Mouse (Mus musculus): ENCODE measurements around the gene Sbno2. TPM values are rescaled to one million over a fixed set of nuclear protein-coding genes. Genes with fewer than 3 reads are reported as not detected.

The Sbno2 gene
- total RNA-seq, 2 experiments from 2014 or later, result 9.0 to 10.1 TPM

DNA sequence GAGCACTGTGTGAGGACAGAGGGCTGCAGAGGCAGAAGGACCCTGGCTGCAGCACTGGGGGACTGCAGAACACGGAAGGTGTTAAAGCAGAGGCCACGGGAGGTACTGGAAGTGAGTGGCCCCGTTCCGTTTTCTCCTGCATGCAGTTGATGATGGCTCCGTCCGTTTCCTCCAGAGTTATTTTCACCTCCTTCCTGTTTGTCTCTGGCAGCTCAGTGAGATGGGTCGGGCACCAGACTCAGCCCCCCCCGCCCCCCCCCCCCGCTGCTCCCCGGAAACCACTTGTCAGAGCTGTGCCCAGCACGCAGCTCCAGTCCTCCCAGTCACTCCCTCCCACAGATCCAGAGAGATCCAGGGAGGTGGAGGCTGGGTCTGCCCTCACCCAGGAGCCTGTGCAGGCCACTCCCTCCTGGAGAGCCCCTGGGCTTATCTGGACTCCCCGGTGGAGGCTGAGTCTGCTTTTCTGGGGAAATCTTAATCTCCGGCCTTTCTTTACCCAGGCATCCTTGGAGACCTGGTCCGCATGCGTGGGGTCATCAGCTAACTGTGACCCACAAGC lies 86.6 kb downstream of the Sbno2 start:
- peak in 1 of 2 experiments; percentile 78 for DNase-seq

DNA sequence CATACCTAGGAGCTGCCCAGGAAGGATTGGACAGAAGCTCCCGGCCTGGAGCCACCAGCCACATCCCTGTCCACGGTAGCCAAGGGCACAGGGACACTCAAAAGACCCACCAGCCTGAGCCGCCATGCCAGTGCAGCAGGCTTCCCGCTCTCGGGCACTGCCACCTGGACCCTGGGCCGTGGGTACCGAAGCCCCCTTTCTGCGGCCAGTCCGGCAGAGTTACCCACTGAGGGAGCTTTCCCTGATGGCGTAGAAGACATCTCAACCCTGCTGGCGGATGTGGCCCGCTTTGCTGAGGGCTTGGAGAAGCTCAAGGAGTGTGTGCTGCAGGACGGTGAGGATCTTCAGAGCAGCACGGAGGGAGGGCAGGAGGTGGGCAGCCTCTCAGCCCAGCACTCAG lies 87.6 kb downstream of the Sbno2 start:
- DNase-seq, result no peak

DNA sequence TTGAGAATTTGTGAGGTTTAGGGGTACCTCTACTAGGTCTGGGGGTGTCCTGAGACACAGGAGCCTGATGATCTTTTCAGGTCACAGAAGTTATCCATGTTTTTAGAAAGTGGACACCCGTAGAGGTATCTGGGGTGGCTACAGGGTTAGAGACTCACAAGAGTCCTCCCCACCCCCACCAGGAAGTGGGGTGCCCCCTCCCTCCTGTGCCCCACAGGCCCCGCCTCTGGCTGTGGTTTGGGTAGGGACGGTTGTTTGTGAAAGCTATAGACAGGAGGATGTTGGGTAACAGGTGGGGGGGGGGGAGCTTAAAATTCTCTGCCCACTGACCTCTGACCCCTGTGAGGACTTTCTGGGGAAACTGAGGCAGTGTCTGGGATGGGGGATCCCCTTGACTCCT lies 88.0 kb downstream of the Sbno2 start:
- peak in 1 of 2 experiments; percentile 81 for DNase-seq

DNA sequence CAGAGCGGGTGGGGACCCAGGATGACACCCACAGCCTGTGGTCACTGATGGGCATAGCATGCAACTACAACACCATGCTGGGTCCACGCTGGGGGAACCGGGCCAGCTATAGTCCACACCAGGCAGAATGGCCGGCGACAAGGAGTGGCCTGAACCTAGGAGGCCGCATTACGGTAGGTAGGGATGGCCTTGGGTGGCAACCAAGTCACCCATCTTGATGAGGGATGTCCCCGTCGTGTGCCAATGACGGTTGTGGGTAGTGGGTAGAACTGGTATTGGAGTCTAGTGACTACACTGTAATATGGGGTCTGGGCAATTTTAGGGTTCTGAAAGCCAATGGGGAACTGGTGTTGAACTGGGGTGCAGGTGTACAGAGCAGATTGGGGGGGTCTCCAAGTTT lies 88.4 kb downstream of the Sbno2 start:
- DNase-seq, result no peak

DNA sequence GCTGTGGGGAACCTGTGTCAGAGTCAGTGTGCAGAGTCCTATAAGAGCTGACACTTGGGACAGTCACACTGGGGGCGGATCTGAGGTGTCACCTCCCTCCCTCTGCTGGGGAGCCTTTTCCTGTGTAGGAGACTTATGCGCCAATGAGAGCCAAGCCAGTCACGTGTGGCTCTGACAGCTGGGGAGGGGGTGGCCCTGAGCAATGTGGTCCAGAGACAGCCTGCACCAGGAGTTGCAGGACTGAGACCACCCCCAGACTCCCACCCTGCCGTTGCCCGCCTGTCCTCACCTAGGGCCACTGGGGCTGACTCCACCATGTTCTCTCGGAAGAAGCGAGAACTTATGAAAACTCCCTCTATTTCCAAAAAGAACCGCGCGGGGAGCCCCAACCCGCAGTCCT lies 88.9 kb downstream of the Sbno2 start, which contains the start of gene Arhgap45:
Arhgap45 (plus strand) TSS at position 143 of the 400 bp plus-strand sequence.
- peak in 1 of 2 experiments; percentile 81 for DNase-seq

DNA sequence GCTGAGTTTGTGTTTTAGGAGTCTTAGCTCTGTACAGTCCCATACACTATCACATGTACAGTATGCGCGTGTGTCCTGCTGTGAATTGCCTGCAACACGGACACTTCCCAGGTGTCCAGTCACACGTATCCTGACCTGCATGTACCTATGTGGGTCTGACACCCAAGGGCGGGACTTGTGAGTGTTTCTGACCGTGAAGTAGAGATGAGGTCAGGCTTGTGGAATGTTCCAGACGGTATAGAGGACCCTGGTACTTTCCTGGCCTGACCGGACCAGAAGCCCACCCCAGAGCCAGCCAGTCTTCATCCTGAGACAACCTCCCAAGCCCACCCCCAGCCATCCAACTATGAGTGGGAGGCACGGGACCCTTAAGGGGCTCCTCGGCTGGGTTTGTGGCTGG lies 89.8 kb downstream of the Sbno2 start:
- no peak for DNase-seq

DNA sequence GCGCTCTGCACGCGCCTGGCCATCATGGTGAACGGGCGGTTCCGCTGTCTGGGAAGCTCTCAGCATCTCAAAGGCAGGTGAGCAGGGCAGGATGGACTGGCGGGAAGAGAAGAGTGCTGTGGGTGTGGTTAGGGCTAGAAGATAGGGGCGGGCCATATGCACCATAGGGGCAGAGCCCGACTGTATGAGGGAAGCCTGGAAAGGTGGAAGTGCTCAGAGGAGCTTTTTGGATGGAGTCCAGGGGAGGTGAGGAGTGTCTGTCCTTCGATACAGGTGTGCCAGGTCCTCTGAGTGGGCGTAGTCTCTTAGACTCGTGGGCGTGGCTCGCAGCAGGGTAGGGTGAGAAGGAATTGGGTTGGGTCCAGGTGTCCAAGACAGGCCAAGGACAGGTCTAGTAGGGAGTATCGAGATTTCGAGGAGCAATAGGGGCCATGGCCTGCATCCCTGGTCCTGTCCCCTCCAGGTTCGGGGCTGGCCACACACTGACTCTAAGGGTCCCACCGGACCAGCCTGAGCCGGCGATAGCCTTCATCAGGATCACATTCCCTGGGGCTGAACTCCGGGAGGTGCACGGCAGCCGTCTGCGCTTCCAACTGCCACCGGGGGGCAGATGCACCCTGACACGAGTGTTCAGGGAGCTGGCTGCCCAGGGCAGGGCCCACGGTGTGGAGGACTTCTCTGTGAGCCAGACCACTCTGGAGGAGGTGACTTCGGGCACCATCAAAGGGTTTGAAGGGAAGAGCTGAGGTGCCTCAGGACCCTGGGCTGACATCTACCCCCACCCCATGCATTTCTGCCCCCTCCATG lies 90.7 kb downstream of the Sbno2 start:
- DNase-seq, result no peak

DNA sequence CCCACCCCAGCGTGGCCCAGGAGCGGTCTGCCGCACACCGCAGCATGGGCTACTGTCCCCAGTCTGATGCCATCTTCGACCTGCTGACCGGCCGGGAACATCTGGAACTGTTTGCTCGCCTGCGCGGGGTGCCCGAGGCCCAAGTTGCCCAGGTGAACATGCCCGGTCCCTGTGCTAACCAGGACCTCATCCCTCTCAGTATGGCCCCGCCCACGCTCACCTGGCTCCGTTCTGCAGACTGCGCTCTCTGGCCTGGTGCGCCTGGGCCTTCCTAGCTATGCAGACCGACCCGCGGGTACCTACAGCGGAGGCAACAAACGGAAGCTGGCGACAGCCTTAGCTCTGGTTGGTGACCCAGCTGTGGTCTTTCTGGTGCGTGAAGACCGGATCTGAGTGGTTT lies 91.8 kb downstream of the Sbno2 start:
- DNase-seq, result no peak

DNA sequence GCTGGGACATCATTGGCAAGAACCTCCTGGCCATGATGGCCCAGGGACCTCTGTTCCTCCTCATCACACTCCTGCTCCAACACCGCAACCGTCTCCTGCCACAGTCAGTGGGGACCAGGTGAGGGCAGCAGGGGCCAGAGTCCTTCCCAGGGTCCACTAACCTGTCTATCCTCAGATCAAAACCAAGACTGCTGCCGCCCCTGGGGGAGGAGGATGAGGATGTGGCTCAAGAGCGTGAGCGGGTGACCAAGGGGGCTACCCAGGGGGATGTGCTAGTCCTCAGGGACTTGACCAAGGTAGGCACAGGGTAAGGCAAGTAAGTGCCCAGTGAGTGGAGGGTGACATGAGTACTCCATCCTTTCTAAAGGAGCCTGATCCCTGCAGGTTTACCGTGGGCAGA lies 93.6 kb downstream of the Sbno2 start:
- DNase-seq, result no peak

Other genes starting within 250 kb of the Sbno2 start
- gene Prtn3, start 231.1 kb downstream of the Sbno2 start, total RNA-seq (2021), result not detected
- under 1 TPM; 0.12 to 0.18 TPM for gene Plppr3, start 230.9 kb downstream of the Sbno2 start, total RNA-seq (2021)
- gene Elane, start 219.3 kb downstream of the Sbno2 start, total RNA-seq (2021), result not detected
- 100 to 1,000 TPM in 1 of 2 experiments, 10 to 100 TPM in 1; 49.7 to 435 TPM for gene Cfd, start 214.7 kb downstream of the Sbno2 start, total RNA-seq (2021)
- gene Med16, start 196.6 kb downstream of the Sbno2 start, total RNA-seq (2021), result 10 to 100 TPM; 50.4 to 56.7 TPM
- not detected for gene Gm26602, start 194.7 kb downstream of the Sbno2 start, total RNA-seq (2021)
- gene Kiss1r, start 188.6 kb downstream of the Sbno2 start, total RNA-seq (2021), result under 1 TPM; 0.17 to 0.46 TPM
- gene R3hdm4, start 184.4 kb downstream of the Sbno2 start, total RNA-seq (2021), result 10 to 100 TPM; 75.3 to 78.2 TPM
- 1 to 10 TPM; 1.0 to 1.1 TPM for gene Arid3a, start 178.5 kb downstream of the Sbno2 start, total RNA-seq (2021)
- gene Wdr18, start 145.4 kb downstream of the Sbno2 start, total RNA-seq (2021), result 10 to 100 TPM; 33.1 to 33.6 TPM
- gene Grin3b, start 134.9 kb downstream of the Sbno2 start, total RNA-seq (2021), result under 1 TPM; 0.57 to 0.67 TPM
- 100 to 1,000 TPM; 120 TPM for gene Tmem259, start 121.2 kb downstream of the Sbno2 start, total RNA-seq (2021)
- 10 to 100 TPM; 28.3 to 32.6 TPM for gene Cnn2, start 117.0 kb downstream of the Sbno2 start, total RNA-seq (2021)
- 1 to 10 TPM; 6.5 to 7.6 TPM for gene Abca7, start 109.1 kb downstream of the Sbno2 start, total RNA-seq (2021)
- gene Arhgap45, start 88.9 kb downstream of the Sbno2 start, total RNA-seq (2021), result 1 to 10 TPM; 3.1 to 8.7 TPM
- 10 to 100 TPM; 92.9 to 97.6 TPM for gene Polr2e, start 65.8 kb downstream of the Sbno2 start, total RNA-seq (2021)
- 1,000 to 10,000 TPM in 1 of 2 experiments, 100 to 1,000 TPM in 1; 983 to 1,022 TPM for gene Gpx4, start 58.4 kb downstream of the Sbno2 start, total RNA-seq (2021)
- 100 to 1,000 TPM; 127 to 149 TPM for gene Stk11, start 10.2 kb upstream of the Sbno2 start, total RNA-seq (2021)
- 1,000 to 10,000 TPM; 1,096 to 1,108 TPM for gene Atp5d, start 33.1 kb upstream of the Sbno2 start, total RNA-seq (2021)
- 1 to 10 TPM; 2.7 to 3.1 TPM for gene Cbarp, start 35.3 kb upstream of the Sbno2 start, total RNA-seq (2021)
- 100 to 1,000 TPM; 117 to 125 TPM for gene Midn, start 42.7 kb upstream of the Sbno2 start, total RNA-seq (2021)
- 10 to 100 TPM; 46.3 to 54.9 TPM for gene Cirbp, start 60.4 kb upstream of the Sbno2 start, total RNA-seq (2021)
- 1 to 10 TPM; 4.2 to 5.7 TPM for gene 1600002K03Rik, start 67.4 kb upstream of the Sbno2 start, total RNA-seq (2021)
- 1 to 10 TPM in 1 of 2 experiments, under 1 TPM in 1; 0.98 to 1.3 TPM for gene Efna2, start 73.9 kb upstream of the Sbno2 start, total RNA-seq (2021)
- gene Mum1, start 120.9 kb upstream of the Sbno2 start, total RNA-seq (2021), result 10 to 100 TPM; 11.4 to 14.2 TPM
- 1,000 to 10,000 TPM; 1,019 to 1,055 TPM for gene Ndufs7, start 143.6 kb upstream of the Sbno2 start, total RNA-seq (2021)
- 10 to 100 TPM in 1 of 2 experiments, 1 to 10 TPM in 1; 8.9 to 14.8 TPM for gene Gamt, start 155.4 kb upstream of the Sbno2 start, total RNA-seq (2021)
- gene Dazap1, start 155.9 kb upstream of the Sbno2 start, total RNA-seq (2021), result 10 to 100 TPM; 46.9 to 58.8 TPM
- 100 to 1,000 TPM; 745 to 872 TPM for gene Rps15, start 186.9 kb upstream of the Sbno2 start, total RNA-seq (2021)
- 1 to 10 TPM; 2.6 to 2.8 TPM for gene Apc2, start 190.4 kb upstream of the Sbno2 start, total RNA-seq (2021)
- 10 to 100 TPM; 15.8 to 16.6 TPM for gene 2310011J03Rik, start 215.0 kb upstream of the Sbno2 start, total RNA-seq (2021)
- gene Pcsk4, start 223.9 kb upstream of the Sbno2 start, total RNA-seq (2021), result 1 to 10 TPM; 1.3 TPM
- 1 to 10 TPM; 4.8 to 5.3 TPM for gene Reep6, start 224.4 kb upstream of the Sbno2 start, total RNA-seq (2021)
- 10 to 100 TPM; 75.6 to 80.1 TPM for gene Adamtsl5, start 242.8 kb upstream of the Sbno2 start, total RNA-seq (2021)